In the genomic region with DNA sequence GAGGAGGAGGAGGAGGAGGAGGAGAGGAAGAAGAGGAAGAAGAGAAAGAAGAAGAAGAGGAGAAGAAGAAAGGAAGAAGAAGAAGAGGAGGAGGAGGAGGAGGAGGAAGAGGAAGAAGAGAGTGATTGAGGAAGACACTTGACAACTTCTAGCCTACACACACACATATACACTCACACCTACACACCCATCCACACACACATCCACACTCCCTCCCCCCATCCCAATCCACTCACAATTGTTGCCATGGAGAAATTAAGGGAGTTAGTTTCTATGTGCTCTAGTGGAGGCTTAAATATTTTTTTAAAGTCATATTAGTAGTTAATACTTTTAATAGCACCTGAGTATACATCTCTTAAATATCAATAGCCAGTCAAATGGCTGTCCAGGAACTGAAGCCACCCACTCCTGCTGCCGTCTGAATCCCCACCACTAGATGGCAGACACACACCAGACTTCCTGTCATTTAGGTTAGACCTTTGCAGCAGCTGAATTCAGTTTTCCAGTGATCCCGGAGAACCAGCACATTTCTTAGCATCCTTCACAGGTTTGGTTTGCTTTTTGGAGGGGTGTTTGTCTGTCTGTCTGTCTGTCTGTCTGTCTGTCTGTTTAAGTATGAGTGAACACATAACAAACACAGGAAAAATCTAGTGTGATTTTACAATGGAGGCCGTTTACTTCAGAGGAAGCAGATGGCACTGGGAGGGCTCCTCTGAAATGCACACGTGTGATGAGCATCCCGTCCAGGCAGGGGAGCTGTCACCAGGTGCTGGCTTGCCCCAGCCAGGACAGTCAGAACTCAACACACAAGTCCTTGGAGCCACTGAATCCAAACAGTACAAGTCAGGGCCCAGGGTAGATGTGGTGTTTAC, we compare ENCODE assay signal across 9 mouse cellular contexts.
DNase-seq lines count a peak whose midpoint lies in the region; ATAC-seq and TF ChIP-seq lines count a peak whose summit lies in the region.
"Had no signal": no experiment of that assay in that cellular context is flagged by ENCODE, and none has a peak within 500 bp of the region (broad histone marks: within the 10 kb centered on the region; RNA-seq: fewer than 3 reads in every experiment).

No protein-coding gene starts in this region.

- H3K27ac ChIP-seq in ES-Bruce4 (ENCODE audit: insufficient read depth, low read length) = no peak overlapping the region
- H3K27ac ChIP-seq in forebrain, embryonic 14.5 days (ENCODE audit: low read depth, low read length) = no peak overlapping the region
- no peak overlapping the region for H3K27ac ChIP-seq in hindbrain, embryonic 10.5 days
- no peak overlapping the region for H3K27ac ChIP-seq in lung, embryonic 16.5 days (ENCODE audit: low read length)
- H3K27ac ChIP-seq: heart, embryonic 13.5 days had no signal

- whole genome bisulfite sequencing in forebrain, embryonic 14.5 days = 2% methylated on average over 5 of the region's 5 CpGs
- 9% methylated on average over 5 of the region's 5 CpGs for WGBS in hindbrain, embryonic 10.5 days
- WGBS in lung, embryonic 16.5 days = 4% methylated on average over 5 of the region's 5 CpGs

- H3K36me3 ChIP-seq in ES-Bruce4 (ENCODE audit: control insufficient read depth, insufficient read depth, low read length, poor library complexity, severe bottlenecking) = peaks cover 5% of the 10 kb centered on the region
- H3K36me3 ChIP-seq in forebrain, embryonic 14.5 days (ENCODE audit: control insufficient read depth, insufficient read depth, low read length) = peaks cover 19% of the 10 kb centered on the region
- peaks cover 30% of the 10 kb centered on the region for H3K36me3 ChIP-seq in hindbrain, embryonic 10.5 days
- H3K36me3 ChIP-seq in lung, embryonic 16.5 days (ENCODE audit: control insufficient read depth, insufficient read depth, low read length) = peaks cover 3% of the 10 kb centered on the region; the same call in 1 of the 2 replicates

- no peaks in the 10 kb centered on the region for H3K27me3 ChIP-seq in ES-Bruce4 (ENCODE audit: control insufficient read depth, insufficient read depth, low read length, poor library complexity, severe bottlenecking)
- no peaks in the 10 kb centered on the region for H3K27me3 ChIP-seq in forebrain, embryonic 14.5 days (replicated peaks; ENCODE audit: control insufficient read depth, insufficient read depth, low read length)
- H3K27me3 ChIP-seq in hindbrain, embryonic 10.5 days (ENCODE audit: insufficient read depth, poor library complexity, severe bottlenecking) = no peaks in the 10 kb centered on the region
- H3K27me3 ChIP-seq in lung, embryonic 16.5 days (ENCODE audit: control insufficient read depth, insufficient read depth, low read depth, low read length) = no peaks in the 10 kb centered on the region
- H3K27me3 ChIP-seq: heart, embryonic 13.5 days had no signal

- peak; percentile 84 for TF ChIP-seq CTCF in ES-Bruce4 (IDR thresholded peaks at IDR 0.05; ENCODE audit: low read depth, low read length)

- H3K4me3 ChIP-seq in ES-Bruce4 (ENCODE audit: low read depth, low read length) = no peak overlapping the region
- H3K4me3 ChIP-seq in forebrain, embryonic 14.5 days (ENCODE audit: low read depth, low read length) = no peak overlapping the region
- no peak overlapping the region for H3K4me3 ChIP-seq in hindbrain, embryonic 10.5 days
- no peak overlapping the region for H3K4me3 ChIP-seq in lung, embryonic 16.5 days (ENCODE audit: low read length)
- H3K4me3 ChIP-seq: heart, embryonic 13.5 days had no signal

- no peak overlapping the region for H3K9ac ChIP-seq in ES-Bruce4 (ENCODE audit: low read depth, poor library complexity, severe bottlenecking)
- peak overlapping the region; percentile 33; the same call in 1 of the 2 replicates for H3K9ac ChIP-seq in forebrain, embryonic 14.5 days (ENCODE audit: low read length)
- no peak overlapping the region for H3K9ac ChIP-seq in lung, embryonic 16.5 days (ENCODE audit: low read length)
- H3K9ac ChIP-seq: heart, embryonic 13.5 days had no signal

- no peak overlapping the region for H3K4me2 ChIP-seq in forebrain, embryonic 14.5 days (ENCODE audit: low read length)
- no peak overlapping the region for H3K4me2 ChIP-seq in lung, embryonic 16.5 days (ENCODE audit: low read depth, low read length)
- H3K4me2 ChIP-seq: heart, embryonic 13.5 days had no signal

- no peak for TF ChIP-seq EP300 in ES-Bruce4 (IDR thresholded peaks at IDR 0.05; ENCODE audit: insufficient read depth, low read depth, low read length)

- no peak for TF ChIP-seq POLR2A in ES-Bruce4 (IDR thresholded peaks at IDR 0.05; ENCODE audit: insufficient read depth, low read length)

- peak; percentile 77 for DNase-seq in c-Kit-positive CD71-positive TER-119-positive erythroid progenitor cells, embryonic 14.5 days (ENCODE audit: low spot score)
- DNase-seq in forebrain, embryonic 14.5 days (ENCODE audit: low spot score) = peak; percentile 87
- DNase-seq in hindbrain, embryonic 10.5 days (ENCODE audit: low spot score) = peak; percentile 82
- peak; percentile 87 for DNase-seq in layer of hippocampus, adult 9-10 months (ENCODE audit: low spot score)
- DNase-seq in ovary, postnatal 14 days (ENCODE audit: low spot score) = peak; percentile 81
- peak; percentile 68 to 81 for DNase-seq in thymus, postnatal 10 days (ENCODE audit: low spot score in 2 of 2)

- H3K4me1 ChIP-seq in ES-Bruce4 (ENCODE audit: control insufficient read depth, insufficient read depth, low read length) = peaks cover 3% of the 10 kb centered on the region
- H3K4me1 ChIP-seq in forebrain, embryonic 14.5 days (ENCODE audit: control insufficient read depth, insufficient read depth, low read length) = no peaks in the 10 kb centered on the region
- peaks cover 4% of the 10 kb centered on the region; the same call in 1 of the 2 replicates for H3K4me1 ChIP-seq in hindbrain, embryonic 10.5 days (replicated peaks)
- H3K4me1 ChIP-seq in lung, embryonic 16.5 days (replicated peaks; ENCODE audit: control insufficient read depth, insufficient read depth, low read length) = no peaks in the 10 kb centered on the region
- H3K4me1 ChIP-seq: heart, embryonic 13.5 days had no signal

- no peaks in the 10 kb centered on the region for H3K9me3 ChIP-seq in ES-Bruce4 (replicated peaks; ENCODE audit: control insufficient read depth, insufficient read depth, low read length, poor library complexity, severe bottlenecking)
- H3K9me3 ChIP-seq in forebrain, embryonic 14.5 days (replicated peaks; ENCODE audit: control insufficient read depth, low read length) = no peaks in the 10 kb centered on the region
- no peaks in the 10 kb centered on the region for H3K9me3 ChIP-seq in hindbrain, embryonic 10.5 days
- no peaks in the 10 kb centered on the region for H3K9me3 ChIP-seq in lung, embryonic 16.5 days (ENCODE audit: control insufficient read depth, low read length)
- H3K9me3 ChIP-seq: heart, embryonic 13.5 days had no signal

- peak; percentile 83 for ATAC-seq in forebrain, embryonic 14.5 days
- peak; percentile 64; the same call in 1 of the 2 replicates for ATAC-seq in lung, embryonic 16.5 days (ENCODE audit: low read depth)
